Mouse (Mus musculus): ENCODE measurements around the gene Map3k5. TPM values are rescaled to one million over a fixed set of nuclear protein-coding genes. Genes with fewer than 3 reads are reported as not detected.

Map3k5 gene
- polyA plus RNA-seq, 1 experiment, result 12.1 TPM

DNA sequence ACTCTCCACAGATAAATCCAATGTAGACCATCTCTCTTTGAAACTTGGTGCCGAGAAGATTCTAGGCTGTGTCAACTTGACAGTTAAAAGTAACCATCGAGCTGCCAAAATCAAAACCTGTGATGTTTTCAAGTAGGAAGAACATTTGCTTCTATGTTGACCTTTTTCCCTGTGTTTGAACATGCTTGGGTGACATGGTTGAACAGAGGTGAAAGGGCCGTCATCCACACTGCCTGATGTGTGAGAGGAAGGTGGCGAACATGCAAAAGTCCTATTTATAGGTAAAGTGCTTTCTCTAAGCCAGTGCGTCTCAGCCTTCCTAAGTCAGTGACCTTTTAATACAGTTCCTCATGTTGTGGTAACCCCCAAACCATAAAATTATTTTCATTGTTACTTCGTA lies 21.5 kb downstream of the Map3k5 start:
- no peaks in the 10 kb centered on the region for H3K27me3 ChIP-seq (ENCODE audit: control insufficient read depth, insufficient read depth, low read length)
- no peak overlapping the region for H3K27ac ChIP-seq (ENCODE audit: insufficient read depth, low read length)
- DNase-seq, result no peak
- no peak overlapping the region for H3K4me3 ChIP-seq (replicated peaks; ENCODE audit: insufficient read depth, low read depth, low read length)
- TF ChIP-seq POLR2A (IDR thresholded peaks at IDR 0.05; ENCODE audit: borderline replicate concordance, insufficient read depth, low read length), result no peak
- TF ChIP-seq CTCF (IDR thresholded peaks at IDR 0.05; ENCODE audit: borderline replicate concordance, insufficient read depth, low read depth, low read length), result no peak
- no peaks in the 10 kb centered on the region; the same call in none of the 2 replicates for H3K4me1 ChIP-seq (ENCODE audit: control insufficient read depth, insufficient read depth, low read length)
- 93% methylated on average over 6 of the region's 6 CpGs for WGBS

GRCm38 (mm10) chr10:19956745-19957144 lies 22.5 kb downstream of the Map3k5 start:
- DNase-seq, result no peak
- no peak overlapping the region for H3K27ac ChIP-seq (ENCODE audit: insufficient read depth, low read length)
- 51% methylated on average over 6 of the region's 6 CpGs for WGBS
- H3K27me3 ChIP-seq (ENCODE audit: control insufficient read depth, insufficient read depth, low read length), result no peaks in the 10 kb centered on the region
- TF ChIP-seq POLR2A (IDR thresholded peaks at IDR 0.05; ENCODE audit: borderline replicate concordance, insufficient read depth, low read length), result no peak
- no peak for TF ChIP-seq CTCF (IDR thresholded peaks at IDR 0.05; ENCODE audit: borderline replicate concordance, insufficient read depth, low read depth, low read length)
- no peak overlapping the region for H3K4me3 ChIP-seq (replicated peaks; ENCODE audit: insufficient read depth, low read depth, low read length)
- no peaks in the 10 kb centered on the region; the same call in none of the 2 replicates for H3K4me1 ChIP-seq (ENCODE audit: control insufficient read depth, insufficient read depth, low read length)

DNA sequence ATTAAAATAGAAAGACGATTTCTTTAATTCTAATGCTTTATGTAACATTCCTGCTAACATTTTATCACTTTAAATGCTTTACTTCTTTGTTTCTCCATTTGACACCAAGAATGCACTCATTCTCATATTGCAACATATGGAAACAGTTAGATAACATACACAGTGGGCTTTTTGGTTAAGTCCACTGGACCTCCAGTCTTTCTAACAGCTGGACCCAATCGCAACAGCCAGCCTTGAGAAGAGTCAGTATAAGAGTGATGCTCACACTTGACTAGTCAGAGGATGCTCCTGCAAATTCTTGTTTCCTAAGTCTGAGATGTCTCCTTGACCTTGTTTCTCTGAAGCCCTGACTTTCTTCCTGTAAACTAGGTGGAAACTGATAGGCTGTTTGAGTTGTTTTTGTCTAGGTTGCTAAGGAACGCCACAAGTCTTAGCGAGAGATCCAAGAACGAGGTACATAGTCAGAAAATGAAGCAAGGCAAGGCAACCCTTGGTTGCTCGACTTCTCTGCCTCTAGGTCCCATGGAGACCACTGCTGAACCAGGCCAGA lies 26.6 kb downstream of the Map3k5 start:
- WGBS, result 83% methylated on average over 6 of the region's 6 CpGs
- TF ChIP-seq CTCF (IDR thresholded peaks at IDR 0.05; ENCODE audit: borderline replicate concordance, insufficient read depth, low read depth, low read length), result no peak
- no peak for TF ChIP-seq POLR2A (IDR thresholded peaks at IDR 0.05; ENCODE audit: borderline replicate concordance, insufficient read depth, low read length)

GRCm38 (mm10) chr10:19962746-19963145 lies 28.5 kb downstream of the Map3k5 start:
- Histone ChIP-seq H3K4me3 (replicated peaks; ENCODE audit: insufficient read depth, low read depth, low read length) (no peak overlapping the region), H3K4me1 (ENCODE audit: control insufficient read depth, insufficient read depth, low read length) (peaks cover 6% of the 10 kb centered on the region), H3K27ac (ENCODE audit: insufficient read depth, low read length) (no peak overlapping the region), H3K27me3 (ENCODE audit: control insufficient read depth, insufficient read depth, low read length) (no peaks in the 10 kb centered on the region)
- DNase-seq, result no peak
- TF ChIP-seq POLR2A (IDR thresholded peaks at IDR 0.05; ENCODE audit: borderline replicate concordance, insufficient read depth, low read length), result no peak
- TF ChIP-seq CTCF (IDR thresholded peaks at IDR 0.05; ENCODE audit: borderline replicate concordance, insufficient read depth, low read depth, low read length), result no peak
- 91% methylated on average over 4 of the region's 4 CpGs for WGBS

More for the DNA sequence above, 26.6 kb downstream of the Map3k5 start:
- H3K27me3 ChIP-seq (ENCODE audit: control insufficient read depth, insufficient read depth, low read length), result no peaks in the 10 kb centered on the region
- H3K27ac ChIP-seq (ENCODE audit: insufficient read depth, low read length), result no peak overlapping the region
- no peak for DNase-seq
- no peak overlapping the region for H3K4me3 ChIP-seq (replicated peaks; ENCODE audit: insufficient read depth, low read depth, low read length)
- H3K4me1 ChIP-seq (ENCODE audit: control insufficient read depth, insufficient read depth, low read length), result no peaks in the 10 kb centered on the region; the same call in none of the 2 replicates

DNA sequence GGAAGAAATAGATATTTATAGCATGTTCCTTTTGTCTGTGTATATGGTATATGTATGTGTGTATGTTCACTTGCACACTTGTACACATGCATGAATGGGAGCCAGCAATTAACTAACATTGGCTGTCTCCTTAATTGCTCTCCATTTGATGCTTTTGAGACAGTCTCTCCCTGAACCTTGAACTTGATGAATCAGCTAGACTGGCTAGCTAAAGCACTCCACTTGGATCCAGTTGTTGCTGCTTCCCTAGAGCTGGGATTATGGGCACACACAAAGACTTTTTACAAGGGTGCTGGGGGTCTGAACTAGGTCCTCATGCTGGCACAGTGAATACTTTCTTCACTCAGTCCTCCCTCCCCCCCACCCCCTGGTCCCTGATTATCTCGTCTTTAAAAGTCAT lies 28.9 kb downstream of the Map3k5 start:
- TF ChIP-seq CTCF (IDR thresholded peaks at IDR 0.05; ENCODE audit: borderline replicate concordance, insufficient read depth, low read depth, low read length) (no peak), POLR2A (IDR thresholded peaks at IDR 0.05; ENCODE audit: borderline replicate concordance, insufficient read depth, low read length) (no peak)
- DNase-seq, result no peak
- no peak overlapping the region for H3K4me3 ChIP-seq (replicated peaks; ENCODE audit: insufficient read depth, low read depth, low read length)
- no peaks in the 10 kb centered on the region for H3K27me3 ChIP-seq (ENCODE audit: control insufficient read depth, insufficient read depth, low read length)
- H3K4me1 ChIP-seq (ENCODE audit: control insufficient read depth, insufficient read depth, low read length), result peaks cover 6% of the 10 kb centered on the region
- H3K27ac ChIP-seq (ENCODE audit: insufficient read depth, low read length), result no peak overlapping the region
- 52% methylated on average over 1 of the region's 1 CpGs for WGBS

DNA sequence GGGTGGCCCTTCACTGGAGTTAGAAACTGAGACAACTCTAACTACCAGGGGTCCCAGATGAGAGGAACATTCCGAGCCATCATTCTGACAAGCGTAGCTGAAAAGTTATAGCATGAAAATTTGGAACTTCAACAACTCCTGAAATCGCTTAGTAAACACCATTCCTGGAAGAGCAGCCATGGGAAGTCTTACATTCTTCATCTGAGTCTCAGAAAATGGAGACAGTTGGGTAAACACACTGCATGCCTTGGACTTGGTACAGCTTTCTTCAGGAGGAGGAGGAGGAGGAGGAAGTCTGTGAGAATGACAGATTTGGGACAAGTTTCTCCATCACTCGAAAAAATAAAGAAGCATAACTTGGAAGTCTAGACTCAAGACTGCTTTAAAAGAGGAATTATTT lies 29.8 kb downstream of the Map3k5 start:
- H3K27ac ChIP-seq (ENCODE audit: insufficient read depth, low read length), result no peak overlapping the region
- H3K4me1 ChIP-seq (ENCODE audit: control insufficient read depth, insufficient read depth, low read length), result peaks cover 6% of the 10 kb centered on the region
- no peak for TF ChIP-seq CTCF (IDR thresholded peaks at IDR 0.05; ENCODE audit: borderline replicate concordance, insufficient read depth, low read depth, low read length)
- TF ChIP-seq POLR2A (IDR thresholded peaks at IDR 0.05; ENCODE audit: borderline replicate concordance, insufficient read depth, low read length), result no peak
- WGBS, result 68% methylated on average over 4 of the region's 4 CpGs
- no peaks in the 10 kb centered on the region for H3K27me3 ChIP-seq (ENCODE audit: control insufficient read depth, insufficient read depth, low read length)
- H3K4me3 ChIP-seq (replicated peaks; ENCODE audit: insufficient read depth, low read depth, low read length), result no peak overlapping the region
- DNase-seq, result no peak

- H3K27ac ChIP-seq (ENCODE audit: insufficient read depth, low read length), result no peak overlapping the region
- no peak overlapping the region for H3K4me3 ChIP-seq (replicated peaks; ENCODE audit: insufficient read depth, low read depth, low read length)
- no peaks in the 10 kb centered on the region for H3K27me3 ChIP-seq (ENCODE audit: control insufficient read depth, insufficient read depth, low read length)
- DNase-seq, result peak in 1 of 2 experiments; percentile 33
- TF ChIP-seq CTCF (IDR thresholded peaks at IDR 0.05; ENCODE audit: borderline replicate concordance, insufficient read depth, low read depth, low read length), result no peak
- no peak for TF ChIP-seq POLR2A (IDR thresholded peaks at IDR 0.05; ENCODE audit: borderline replicate concordance, insufficient read depth, low read length)
- 13% methylated on average over 6 of the region's 6 CpGs for WGBS
- peaks cover 12% of the 10 kb centered on the region for H3K4me1 ChIP-seq (ENCODE audit: control insufficient read depth, insufficient read depth, low read length)
These were observed 32.3 kb downstream of the Map3k5 start for GRCm38 (mm10) chr10:19966597-19966996.

GRCm38 (mm10) chr10:19968445-19968844 lies 34.2 kb downstream of the Map3k5 start:
- Histone ChIP-seq H3K4me3 (replicated peaks; ENCODE audit: insufficient read depth, low read depth, low read length) (no peak overlapping the region), H3K27ac (ENCODE audit: insufficient read depth, low read length) (no peak overlapping the region), H3K4me1 (ENCODE audit: control insufficient read depth, insufficient read depth, low read length) (peaks cover 12% of the 10 kb centered on the region), H3K27me3 (ENCODE audit: control insufficient read depth, insufficient read depth, low read length) (no peaks in the 10 kb centered on the region)
- DNase-seq, result no peak
- 78% methylated on average over 8 of the region's 8 CpGs for WGBS
- no peak for TF ChIP-seq CTCF (IDR thresholded peaks at IDR 0.05; ENCODE audit: borderline replicate concordance, insufficient read depth, low read depth, low read length)
- TF ChIP-seq POLR2A (IDR thresholded peaks at IDR 0.05; ENCODE audit: borderline replicate concordance, insufficient read depth, low read length), result no peak

All from cerebellum, adult 2 months (tissue).